Mouse (Mus musculus) embryonic facial prominence, embryonic 13.5 days (tissue): ENCODE measurements around the gene Igf2r. TPM values are rescaled to one million over a fixed set of nuclear protein-coding genes. Genes with fewer than 3 reads are reported as not detected.

Experiments used
- ATAC-seq: fragments of 200-750 bp; cut with Nextera tagmentation; 2 replicates; pipeline ENCODE4 v1.8.0; 2017; ENCODE audit warnings: low read depth; ENCODE audit not compliant: insufficient number of reproducible peaks, insufficient read depth, low FRiP score, low TSS enrichment
- H3K27ac ChIP-seq: fragments of 300-500 bp; sonication (generic); 2 replicates; pipeline ENCODE4 v1.5.1; 2015; ENCODE audit warnings: moderate library complexity, mild to moderate bottlenecking, inconsistent platforms
- H3K27me3 ChIP-seq: fragments of 300-500 bp; sonication (generic); 2 replicates; pipeline ENCODE4 v1.6.1; 2015; ENCODE audit warnings: mild to moderate bottlenecking, inconsistent platforms
- H3K36me3 ChIP-seq: fragments of 300-500 bp; sonication (generic); 2 replicates; pipeline ENCODE4 v1.6.1; 2015; ENCODE audit warnings: mild to moderate bottlenecking, inconsistent platforms
- H3K4me1 ChIP-seq: fragments of 300-500 bp; sonication (generic); 2 replicates; pipeline ENCODE4 v1.6.1; 2015; ENCODE audit warnings: inconsistent platforms
- H3K4me2 ChIP-seq: fragments of 300-500 bp; sonication (generic); 2 replicates; pipeline ENCODE4 v1.6.1; 2015; ENCODE audit warnings: moderate library complexity, mild to moderate bottlenecking, inconsistent platforms
- H3K4me3 ChIP-seq: fragments of 300-500 bp; sonication (generic); 2 replicates; pipeline ENCODE4 v1.5.1; 2015; ENCODE audit warnings: mild to moderate bottlenecking, inconsistent platforms
- H3K9ac ChIP-seq: fragments of 300-500 bp; sonication (generic); 2 replicates; pipeline ENCODE4 v1.6.1; 2015; ENCODE audit warnings: mild to moderate bottlenecking, inconsistent platforms
- H3K9me3 ChIP-seq: fragments of 300-500 bp; sonication (generic); 2 replicates; pipeline ENCODE4 v1.6.1; 2016; ENCODE audit warnings: inconsistent platforms
- WGBS: fragments of 180-500 bp; shearing (Covaris S2); methylation state at CpG from one replicate; pipeline ENCODE4 v1.1.7; 2015; ENCODE audit warnings: mixed read lengths; 5-methylcytosine and 5-hydroxymethylcytosine counted together
- polyA plus RNA-seq: library from polyadenylated mRNA; unstranded; fragments of >200 nt; fragmentation: Nextera tagmentation; extraction: Ambion mirVana; gene quantifications from 2 replicates; pipeline ENCODE4 v1.2.1, GENCODE M21; 2015

The Igf2r gene
- polyA plus RNA-seq, 1 experiment from 2014 or later = 27.9 TPM

- H3K27ac ChIP-seq = peak overlapping the region; percentile 78
- peak overlapping the region; percentile 18; the same call in 1 of the 2 replicates for H3K4me2 ChIP-seq
- no peaks in the 10 kb centered on the region for H3K27me3 ChIP-seq
- WGBS = 51% methylated on average over 13 of the region's 13 CpGs
- peak; percentile 23; the same call in 1 of the 2 replicates for ATAC-seq
- no peak overlapping the region for H3K9ac ChIP-seq
- H3K4me1 ChIP-seq = peaks cover 47% of the 10 kb centered on the region
- no peak overlapping the region for H3K4me3 ChIP-seq
- H3K9me3 ChIP-seq = no peaks in the 10 kb centered on the region
- H3K36me3 ChIP-seq = peaks cover 68% of the 10 kb centered on the region
Observed at GRCm38 (mm10) chr17:12710050-12710780, 59.2 kb downstream of the Igf2r start.

GRCm38 (mm10) chr17:12708398-12708797 is 61.1 kb downstream of the Igf2r start:
- no peak overlapping the region for H3K4me3 ChIP-seq
- no peaks in the 10 kb centered on the region for H3K9me3 ChIP-seq
- H3K4me2 ChIP-seq = no peak overlapping the region
- WGBS = 88% methylated on average over 3 of the region's 3 CpGs
- H3K27me3 ChIP-seq = no peaks in the 10 kb centered on the region
- no peak overlapping the region for H3K27ac ChIP-seq
- H3K4me1 ChIP-seq = peaks cover 48% of the 10 kb centered on the region
- no peak for ATAC-seq
- H3K36me3 ChIP-seq = peaks cover 68% of the 10 kb centered on the region
- no peak overlapping the region for H3K9ac ChIP-seq

- no peak for ATAC-seq
- H3K27me3 ChIP-seq = no peaks in the 10 kb centered on the region
- H3K36me3 ChIP-seq = peaks cover 68% of the 10 kb centered on the region
- H3K4me3 ChIP-seq = no peak overlapping the region
- no peak overlapping the region for H3K9ac ChIP-seq
- no peak overlapping the region for H3K4me2 ChIP-seq
- 73% methylated on average over 10 of the region's 10 CpGs for WGBS
- H3K9me3 ChIP-seq = no peaks in the 10 kb centered on the region
- H3K27ac ChIP-seq = 0 out of 2 replicates have a peak overlapping the region, but pooled peaks have one; percentile 39
- H3K4me1 ChIP-seq = peaks cover 37% of the 10 kb centered on the region
Observed at GRCm38 (mm10) chr17:12706590-12707049, 62.8 kb downstream of the Igf2r start.

- Histone ChIP-seq H3K4me2 (no peak overlapping the region), H3K36me3 (peaks cover 76% of the 10 kb centered on the region), H3K4me1 (peaks cover 20% of the 10 kb centered on the region), H3K9ac (no peak overlapping the region), H3K9me3 (no peaks in the 10 kb centered on the region), H3K27ac (no peak overlapping the region), H3K27me3 (no peaks in the 10 kb centered on the region), H3K4me3 (no peak overlapping the region)
- no peak for ATAC-seq
- WGBS = 91% methylated on average over 5 of the region's 5 CpGs
Observed at GRCm38 (mm10) chr17:12702901-12703300, 66.6 kb downstream of the Igf2r start.

GRCm38 (mm10) chr17:12700373-12700772 is 69.1 kb downstream of the Igf2r start:
- H3K27me3 ChIP-seq = no peaks in the 10 kb centered on the region
- H3K4me1 ChIP-seq = peaks cover 8% of the 10 kb centered on the region; the same call in 1 of the 2 replicates
- H3K27ac ChIP-seq = no peak overlapping the region
- no peak for ATAC-seq
- no peak overlapping the region for H3K4me3 ChIP-seq
- WGBS = 96% methylated on average over 6 of the region's 6 CpGs
- no peaks in the 10 kb centered on the region for H3K9me3 ChIP-seq
- H3K36me3 ChIP-seq = peaks cover 94% of the 10 kb centered on the region
- no peak overlapping the region for H3K4me2 ChIP-seq
- no peak overlapping the region for H3K9ac ChIP-seq

- H3K36me3 ChIP-seq = peaks cover 96% of the 10 kb centered on the region
- H3K4me3 ChIP-seq = no peak overlapping the region
- no peak for ATAC-seq
Observed at GRCm38 (mm10) chr17:12691899-12692298, 77.6 kb downstream of the Igf2r start.

GRCm38 (mm10) chr17:12689537-12689936 is 79.9 kb downstream of the Igf2r start:
- Histone ChIP-seq H3K9ac (no peak overlapping the region), H3K4me2 (no peak overlapping the region), H3K4me3 (no peak overlapping the region), H3K4me1 (peaks cover 7% of the 10 kb centered on the region; the same call in 1 of the 2 replicates), H3K27me3 (no peaks in the 10 kb centered on the region), H3K36me3 (peaks cover 100% of the 10 kb centered on the region), H3K27ac (no peak overlapping the region), H3K9me3 (no peaks in the 10 kb centered on the region)
- WGBS = 63% methylated on average over 3 of the region's 3 CpGs
- ATAC-seq = no peak

More at GRCm38 (mm10) chr17:12691899-12692298, 77.6 kb downstream of the Igf2r start:
- Histone ChIP-seq H3K4me2 (no peak overlapping the region), H3K27me3 (no peaks in the 10 kb centered on the region), H3K9ac (no peak overlapping the region), H3K4me1 (no peaks in the 10 kb centered on the region), H3K27ac (no peak overlapping the region), H3K9me3 (no peaks in the 10 kb centered on the region)
- WGBS = 92% methylated on average over 7 of the region's 7 CpGs

GRCm38 (mm10) chr17:12688427-12689110 is 80.9 kb downstream of the Igf2r start:
- Histone ChIP-seq H3K9ac (no peak overlapping the region), H3K4me2 (no peak overlapping the region), H3K27me3 (no peaks in the 10 kb centered on the region), H3K9me3 (no peaks in the 10 kb centered on the region), H3K27ac (no peak overlapping the region), H3K4me3 (no peak overlapping the region), H3K4me1 (peaks cover 7% of the 10 kb centered on the region; the same call in 1 of the 2 replicates), H3K36me3 (peaks cover 100% of the 10 kb centered on the region)
- WGBS = 91% methylated on average over 20 of the region's 20 CpGs
- no peak for ATAC-seq

GRCm38 (mm10) chr17:12684928-12685624 is 84.4 kb downstream of the Igf2r start:
- no peaks in the 10 kb centered on the region for H3K9me3 ChIP-seq
- H3K4me3 ChIP-seq = no peak overlapping the region
- H3K4me1 ChIP-seq = peaks cover 7% of the 10 kb centered on the region; the same call in 1 of the 2 replicates
- H3K36me3 ChIP-seq = peaks cover 92% of the 10 kb centered on the region
- no peak overlapping the region for H3K4me2 ChIP-seq
- no peaks in the 10 kb centered on the region for H3K27me3 ChIP-seq
- peak overlapping the region; percentile 39; the same call in 1 of the 2 replicates for H3K27ac ChIP-seq
- WGBS = 89% methylated on average over 7 of the region's 7 CpGs
- no peak overlapping the region for H3K9ac ChIP-seq
- no peak for ATAC-seq

- Histone ChIP-seq H3K4me1 (peaks cover 7% of the 10 kb centered on the region; the same call in 1 of the 2 replicates), H3K4me3 (no peak overlapping the region), H3K27me3 (no peaks in the 10 kb centered on the region), H3K9ac (no peak overlapping the region), H3K9me3 (no peaks in the 10 kb centered on the region), H3K27ac (no peak overlapping the region), H3K4me2 (no peak overlapping the region), H3K36me3 (peaks cover 90% of the 10 kb centered on the region)
- no peak for ATAC-seq
- 59% methylated on average over 4 of the region's 4 CpGs for WGBS
Observed at GRCm38 (mm10) chr17:12684412-12684811, 85.1 kb downstream of the Igf2r start.

GRCm38 (mm10) chr17:12683582-12683981 is 85.9 kb downstream of the Igf2r start:
- WGBS = 87% methylated on average over 13 of the region's 13 CpGs
- peaks cover 82% of the 10 kb centered on the region for H3K36me3 ChIP-seq
- no peaks in the 10 kb centered on the region for H3K27me3 ChIP-seq
- H3K9me3 ChIP-seq = no peaks in the 10 kb centered on the region
- H3K9ac ChIP-seq = no peak overlapping the region
- no peak overlapping the region for H3K27ac ChIP-seq
- peaks cover 7% of the 10 kb centered on the region; the same call in 1 of the 2 replicates for H3K4me1 ChIP-seq
- no peak for ATAC-seq
- no peak overlapping the region for H3K4me3 ChIP-seq
- no peak overlapping the region for H3K4me2 ChIP-seq
